In genomic region chr10:99179566-99179965, GRCm38 (mm10) we compare ENCODE assay signal across 22 mouse cellular contexts. TPM values are rescaled to one million over a fixed set of nuclear protein-coding genes. Genes with fewer than 3 reads are reported as not detected.
"Had no signal": no experiment of that assay in that cellular context is flagged by ENCODE, and none has a peak within 500 bp of the region (broad histone marks: within the 10 kb centered on the region; RNA-seq: fewer than 3 reads in every experiment).

No protein-coding gene starts in this region.

- H3K9me3 ChIP-seq: liver, embryonic 13.5 days; megakaryocyte, embryonic 14.5 days; midbrain, embryonic 13.5 days; midbrain, embryonic 15.5 days; neural tube, embryonic 12.5 days; stomach, embryonic 15.5 days had no signal

- H3K4me2 ChIP-seq: liver, embryonic 13.5 days; lung, embryonic 14.5 days; midbrain, embryonic 11.5 days; midbrain, embryonic 13.5 days; midbrain, embryonic 15.5 days; neural tube, embryonic 12.5 days; stomach, embryonic 15.5 days had no signal

- H3K36me3 ChIP-seq: liver, embryonic 13.5 days; midbrain, embryonic 15.5 days; stomach, embryonic 15.5 days had no signal

- H3K27ac ChIP-seq: liver, embryonic 13.5 days; midbrain, embryonic 13.5 days; midbrain, embryonic 15.5 days; neural tube, embryonic 12.5 days; stomach, embryonic 15.5 days; stomach, postnatal 0 days had no signal

- H3K4me1 ChIP-seq: liver, embryonic 13.5 days; midbrain, embryonic 13.5 days; midbrain, embryonic 15.5 days; neural tube, embryonic 12.5 days; stomach, embryonic 15.5 days had no signal

- H3K4me3 ChIP-seq: liver, embryonic 13.5 days; megakaryocyte, embryonic 14.5 days; midbrain, embryonic 13.5 days; midbrain, embryonic 15.5 days; neural tube, embryonic 12.5 days; stomach, embryonic 15.5 days had no signal

- DNase-seq: liver, embryonic 13.5 days; lung, adult 18-20 months; lung, embryonic 14.5 days; lung, postnatal 10 days; lung, postnatal 4 days; right cerebral cortex, postnatal 14 days; thymus, adult 2 months; thymus, postnatal 4 days had no signal

- ATAC-seq: midbrain, embryonic 13.5 days; midbrain, embryonic 15.5 days had no signal

- H3K27me3 ChIP-seq: liver, embryonic 13.5 days; megakaryocyte, embryonic 14.5 days; midbrain, embryonic 13.5 days; midbrain, embryonic 15.5 days; neural tube, embryonic 12.5 days; stomach, embryonic 15.5 days had no signal

- H3K9ac ChIP-seq: liver, embryonic 13.5 days; lung, embryonic 14.5 days; midbrain, embryonic 13.5 days; midbrain, embryonic 15.5 days; neural tube, embryonic 12.5 days; stomach, embryonic 15.5 days had no signal

RNA-seq across cellular contexts. Expression of gene Phxr2, which starts 53.4 kb away (rescaled TPM):
- total RNA-seq: megakaryocyte progenitor cell, adult 5-6 weeks; midbrain, postnatal 0 days; monocyte, adult 5-6 weeks had no signal
- polyA plus RNA-seq: liver, embryonic 13.5 days; lung, embryonic 14.5 days; lung, embryonic 16.5 days; midbrain, embryonic 11.5 days; midbrain, embryonic 13.5 days; midbrain, embryonic 15.5 days; midbrain, postnatal 0 days; neural tube, embryonic 14.5 days; stomach, embryonic 15.5 days; stomach, postnatal 0 days; testis, adult 2 months; urinary bladder, adult 2 months had no signal
